Mouse (Mus musculus): ENCODE data around the gene Ank3.

- TF ChIP-seq CTCF (IDR thresholded peaks at IDR 0.05; ENCODE audit: low read depth) (no peak), EP300 (IDR thresholded peaks at IDR 0.05; ENCODE audit: low read depth) (no peak)
These were observed 143.9 kb downstream of the Ank3 start for GRCm38 (mm10) chr10:69542439-69542838.

Measured in liver, postnatal 0 days (tissue).